Mouse (Mus musculus): Measurements from ENCODE around the gene Uba6.
A peak's percentile ranks its signal among the peaks of the same experiment; 100 is the strongest.

Uba6 gene

GRCm38 (mm10) chr5:86172449-86173161 is at the start of gene Uba6:
Gene Uba6, minus strand, starts transcription at chr5:86172803.
- peak; percentile 98 to 99 for DNase-seq (ENCODE audit: low spot score in 2 of 2)

GRCm38 (mm10) chr5:86197801-86198200 is 25.2 kb upstream of the Uba6 start, which contains the start of gene Gnrhr:
Gene Gnrhr, minus strand, starts transcription at chr5:86197901.
- no peak for DNase-seq (ENCODE audit: low spot score in 2 of 2)

GRCm38 (mm10) chr5:86191356-86191755 is 18.8 kb upstream of the Uba6 start:
- DNase-seq (ENCODE audit: low spot score in 2 of 2): no peak

GRCm38 (mm10) chr5:86190770-86191169 is 18.2 kb upstream of the Uba6 start:
- peak in 1 of 2 experiments; percentile 7 for DNase-seq (ENCODE audit: low spot score in 2 of 2)

GRCm38 (mm10) chr5:86190290-86190689 is 17.7 kb upstream of the Uba6 start:
- DNase-seq (ENCODE audit: low spot score in 2 of 2): no peak

GRCm38 (mm10) chr5:86187441-86187840 is 14.8 kb upstream of the Uba6 start:
- no peak for DNase-seq (ENCODE audit: low spot score in 2 of 2)

GRCm38 (mm10) chr5:86173778-86174177 is 1.2 kb upstream of the Uba6 start:
- DNase-seq (ENCODE audit: low spot score in 2 of 2): no peak

GRCm38 (mm10) chr5:86172088-86172448 is 535 bp downstream of the Uba6 start:
- DNase-seq (ENCODE audit: low spot score in 2 of 2): no peak

GRCm38 (mm10) chr5:86129828-86130227 is 42.8 kb downstream of the Uba6 start:
- no peak for DNase-seq (ENCODE audit: low spot score in 2 of 2)

GRCm38 (mm10) chr5:86128749-86129148 is 43.9 kb downstream of the Uba6 start:
- DNase-seq (ENCODE audit: low spot score in 2 of 2): no peak

- no peak for DNase-seq (ENCODE audit: low spot score in 2 of 2)
Measured at GRCm38 (mm10) chr5:86118457-86119094, 54.0 kb downstream of the Uba6 start.

- DNase-seq (ENCODE audit: low spot score in 2 of 2): no peak
Measured at GRCm38 (mm10) chr5:86113997-86114396, 58.6 kb downstream of the Uba6 start.

GRCm38 (mm10) chr5:86113037-86113436 is 59.6 kb downstream of the Uba6 start:
- no peak for DNase-seq (ENCODE audit: low spot score in 2 of 2)

- DNase-seq (ENCODE audit: low spot score in 2 of 2): no peak
Measured at GRCm38 (mm10) chr5:86111074-86111473, 61.5 kb downstream of the Uba6 start.

- DNase-seq (ENCODE audit: low spot score in 2 of 2): no peak
Measured at GRCm38 (mm10) chr5:86106610-86107009, 66.0 kb downstream of the Uba6 start.

- DNase-seq (ENCODE audit: low spot score in 2 of 2): no peak
Measured at GRCm38 (mm10) chr5:86102176-86102575, 70.4 kb downstream of the Uba6 start.

- no peak for DNase-seq (ENCODE audit: low spot score in 2 of 2)
Measured at GRCm38 (mm10) chr5:86100621-86101020, 72.0 kb downstream of the Uba6 start.

- DNase-seq (ENCODE audit: low spot score in 2 of 2): no peak
Measured at GRCm38 (mm10) chr5:86098988-86099387, 73.6 kb downstream of the Uba6 start.

- DNase-seq (ENCODE audit: low spot score in 2 of 2): no peak
Measured at GRCm38 (mm10) chr5:86094754-86095153, 77.8 kb downstream of the Uba6 start.

GRCm38 (mm10) chr5:86086751-86087150 is 85.9 kb downstream of the Uba6 start:
- no peak for DNase-seq (ENCODE audit: low spot score in 2 of 2)

- DNase-seq (ENCODE audit: low spot score in 2 of 2): no peak
Measured at GRCm38 (mm10) chr5:86084979-86085378, 87.6 kb downstream of the Uba6 start.

GRCm38 (mm10) chr5:86083987-86084386 is 88.6 kb downstream of the Uba6 start:
- DNase-seq (ENCODE audit: low spot score in 2 of 2): no peak

- no peak for DNase-seq (ENCODE audit: low spot score in 2 of 2)
Measured at GRCm38 (mm10) chr5:86078720-86079334, 93.8 kb downstream of the Uba6 start.

Measured in spleen, postnatal 14 days (tissue).